Mouse (Mus musculus) Muller cell, postnatal 12 days (primary cell): ENCODE measurements around the gene Stpg1.
A peak's percentile ranks its signal among the peaks of the same experiment; 100 is the strongest.

ENCODE experiments used
- DNase-seq: peaks from one replicate; pipeline ENCODE4 v3.0.0-alpha.2; 2015; ENCODE audit errors: inconsistent ontology term

Gene Stpg1

GRCm38 (mm10) chr4:135549323-135549722 lies 54.7 kb downstream of the Stpg1 start:
- DNase-seq, result no peak

GRCm38 (mm10) chr4:135563794-135564193 lies 69.2 kb downstream of the Stpg1 start:
- DNase-seq, result no peak

- DNase-seq, result no peak
Measured at GRCm38 (mm10) chr4:135565400-135565799, 70.8 kb downstream of the Stpg1 start.

- no peak for DNase-seq
Measured at GRCm38 (mm10) chr4:135567042-135567441, 72.5 kb downstream of the Stpg1 start.

- no peak for DNase-seq
Measured at GRCm38 (mm10) chr4:135567484-135567883, 72.9 kb downstream of the Stpg1 start.

- DNase-seq, result no peak
Measured at GRCm38 (mm10) chr4:135569201-135569600, 74.6 kb downstream of the Stpg1 start.

GRCm38 (mm10) chr4:135570152-135571036 lies 75.8 kb downstream of the Stpg1 start:
- peak; percentile 81 for DNase-seq

- DNase-seq, result no peak
Measured at GRCm38 (mm10) chr4:135571037-135571550, 76.5 kb downstream of the Stpg1 start.

GRCm38 (mm10) chr4:135572276-135572675 lies 77.7 kb downstream of the Stpg1 start:
- no peak for DNase-seq

- DNase-seq, result peak; percentile 48
Measured at GRCm38 (mm10) chr4:135573251-135573808, 78.7 kb downstream of the Stpg1 start, which contains the start of gene Grhl3. Gene Grhl3 (minus strand): TSS chr4:135573630.

- DNase-seq, result no peak
Measured at GRCm38 (mm10) chr4:135575365-135576140, 81.0 kb downstream of the Stpg1 start.

- DNase-seq, result no peak
Measured at GRCm38 (mm10) chr4:135578490-135578889, 83.9 kb downstream of the Stpg1 start.

GRCm38 (mm10) chr4:135579695-135580094 lies 85.1 kb downstream of the Stpg1 start:
- no peak for DNase-seq

- no peak for DNase-seq
Measured at GRCm38 (mm10) chr4:135581222-135581910, 86.8 kb downstream of the Stpg1 start.

GRCm38 (mm10) chr4:135584838-135585237 lies 90.2 kb downstream of the Stpg1 start:
- DNase-seq, result no peak
